Mouse (Mus musculus): ENCODE results near the gene Mettl17. TPM values are rescaled to one million over a fixed set of nuclear protein-coding genes. Genes with fewer than 3 reads are reported as not detected.

Mettl17 gene
- polyA plus RNA-seq, 1 experiment from 2014 or later = 58.9 TPM

DNA sequence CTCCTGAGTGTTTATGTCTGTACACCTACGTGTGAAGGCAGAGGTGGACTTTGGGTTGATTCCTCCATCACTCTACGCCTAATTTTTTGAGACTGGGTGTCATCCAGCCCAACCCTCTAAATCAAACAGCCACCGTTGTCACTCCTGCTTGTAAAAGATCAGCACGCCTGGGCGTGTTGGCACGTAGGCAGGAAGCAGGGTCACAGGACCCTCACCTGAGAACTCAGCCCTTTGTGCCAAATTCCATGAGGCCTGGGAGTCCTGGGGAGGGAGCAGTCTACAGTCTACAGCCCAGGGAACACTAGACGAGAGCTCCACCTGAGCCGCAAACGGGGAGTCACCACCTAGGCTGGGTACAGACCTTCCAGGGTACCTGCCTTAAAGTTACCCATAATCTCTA is 19.1 kb downstream of the Mettl17 start:
- WGBS = 93% methylated on average over 9 of the region's 9 CpGs
- H3K4me3 ChIP-seq (ENCODE audit: low read depth, low read length) = no peak overlapping the region
- H3K9me3 ChIP-seq (ENCODE audit: control insufficient read depth, low read length) = no peaks in the 10 kb centered on the region
- H3K36me3 ChIP-seq (ENCODE audit: control insufficient read depth, insufficient read depth, low read length) = no peaks in the 10 kb centered on the region
- H3K27ac ChIP-seq (ENCODE audit: low read depth, low read length) = no peak overlapping the region
- ATAC-seq (ENCODE audit: insufficient read depth, low FRiP score, low TSS enrichment) = no peak
- H3K4me1 ChIP-seq (ENCODE audit: control insufficient read depth, insufficient read depth, low read length) = no peaks in the 10 kb centered on the region
- H3K27me3 ChIP-seq (ENCODE audit: control insufficient read depth, insufficient read depth, low read length) = no peaks in the 10 kb centered on the region
- H3K9ac ChIP-seq (ENCODE audit: low read length) = no peak overlapping the region
- DNase-seq (ENCODE audit: low spot score) = no peak
- no peak overlapping the region for H3K4me2 ChIP-seq (ENCODE audit: low read depth)

GRCm38 (mm10) chr14:51904706-51905105 is 20.1 kb downstream of the Mettl17 start:
- ATAC-seq (ENCODE audit: insufficient read depth, low FRiP score, low TSS enrichment) (no peak), DNase-seq (ENCODE audit: low spot score) (no peak)
- WGBS = 74% methylated on average over 7 of the region's 7 CpGs
- Histone ChIP-seq H3K4me2 (ENCODE audit: low read depth) (no peak overlapping the region), H3K36me3 (ENCODE audit: control insufficient read depth, insufficient read depth, low read length) (no peaks in the 10 kb centered on the region), H3K4me3 (ENCODE audit: low read depth, low read length) (no peak overlapping the region), H3K27me3 (ENCODE audit: control insufficient read depth, insufficient read depth, low read length) (no peaks in the 10 kb centered on the region), H3K27ac (ENCODE audit: low read depth, low read length) (no peak overlapping the region), H3K9ac (ENCODE audit: low read length) (no peak overlapping the region), H3K9me3 (ENCODE audit: control insufficient read depth, low read length) (no peaks in the 10 kb centered on the region), H3K4me1 (ENCODE audit: control insufficient read depth, insufficient read depth, low read length) (no peaks in the 10 kb centered on the region)

DNA sequence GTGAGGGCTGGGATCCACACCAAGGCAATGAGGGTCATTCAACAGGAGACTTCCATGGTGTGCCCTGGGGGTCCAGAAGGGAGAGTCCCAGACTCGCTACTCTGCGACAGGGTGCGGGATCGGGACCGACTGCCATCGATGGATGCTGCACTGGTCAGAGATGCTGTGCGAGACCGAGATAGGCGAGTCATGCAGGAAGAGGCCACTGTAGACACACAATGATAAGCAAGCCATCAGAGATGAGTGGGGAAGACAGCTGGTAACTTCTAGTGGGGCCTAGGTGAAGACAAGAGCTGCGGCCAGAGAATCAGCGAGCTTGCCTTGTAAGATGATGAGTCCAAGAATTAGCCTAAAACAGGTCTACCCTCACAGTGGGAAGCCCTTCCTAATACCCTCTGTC is 21.5 kb downstream of the Mettl17 start:
- H3K9me3 ChIP-seq (ENCODE audit: control insufficient read depth, low read length) = no peaks in the 10 kb centered on the region
- WGBS = 95% methylated on average over 11 of the region's 11 CpGs
- no peak overlapping the region for H3K9ac ChIP-seq (ENCODE audit: low read length)
- DNase-seq (ENCODE audit: low spot score) (no peak), ATAC-seq (ENCODE audit: insufficient read depth, low FRiP score, low TSS enrichment) (no peak)
- no peaks in the 10 kb centered on the region for H3K27me3 ChIP-seq (ENCODE audit: control insufficient read depth, insufficient read depth, low read length)
- no peaks in the 10 kb centered on the region for H3K36me3 ChIP-seq (ENCODE audit: control insufficient read depth, insufficient read depth, low read length)
- no peak overlapping the region for H3K4me2 ChIP-seq (ENCODE audit: low read depth)
- no peak overlapping the region for H3K27ac ChIP-seq (ENCODE audit: low read depth, low read length)
- no peaks in the 10 kb centered on the region for H3K4me1 ChIP-seq (ENCODE audit: control insufficient read depth, insufficient read depth, low read length)
- no peak overlapping the region for H3K4me3 ChIP-seq (ENCODE audit: low read depth, low read length)

DNA sequence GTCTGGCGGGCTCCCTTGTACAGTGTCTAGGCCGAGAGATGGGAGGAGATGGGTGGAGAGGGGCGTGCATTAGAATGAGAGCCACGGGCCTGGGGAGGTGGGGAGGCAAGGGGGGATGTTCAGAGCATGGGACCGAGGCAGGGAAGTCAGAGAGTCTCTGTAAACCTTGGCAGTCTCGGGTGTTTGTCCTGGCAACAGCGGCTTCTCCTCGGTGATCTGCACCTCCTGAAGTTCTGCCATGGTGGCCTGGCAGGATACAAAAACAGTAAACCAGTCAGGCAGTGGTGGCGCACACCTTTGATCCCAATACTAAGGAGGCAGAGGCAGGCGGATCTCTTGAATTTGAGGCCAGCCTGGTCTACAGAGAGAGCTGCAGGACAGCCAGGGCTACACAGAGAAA is 26.7 kb downstream of the Mettl17 start:
- peaks cover 4% of the 10 kb centered on the region; the same call in 1 of the 2 replicates for H3K27me3 ChIP-seq (ENCODE audit: control insufficient read depth, insufficient read depth, low read length)
- DNase-seq (ENCODE audit: low spot score) (no peak), ATAC-seq (ENCODE audit: insufficient read depth, low FRiP score, low TSS enrichment) (no peak)
- H3K9ac ChIP-seq (ENCODE audit: low read length) = no peak overlapping the region
- no peak overlapping the region for H3K4me3 ChIP-seq (ENCODE audit: low read depth, low read length)
- 85% methylated on average over 10 of the region's 10 CpGs for WGBS
- no peak overlapping the region for H3K4me2 ChIP-seq (ENCODE audit: low read depth)
- H3K36me3 ChIP-seq (ENCODE audit: control insufficient read depth, insufficient read depth, low read length) = no peaks in the 10 kb centered on the region
- H3K9me3 ChIP-seq (ENCODE audit: control insufficient read depth, low read length) = no peaks in the 10 kb centered on the region
- no peak overlapping the region for H3K27ac ChIP-seq (ENCODE audit: low read depth, low read length)
- H3K4me1 ChIP-seq (ENCODE audit: control insufficient read depth, insufficient read depth, low read length) = peaks cover 5% of the 10 kb centered on the region

DNA sequence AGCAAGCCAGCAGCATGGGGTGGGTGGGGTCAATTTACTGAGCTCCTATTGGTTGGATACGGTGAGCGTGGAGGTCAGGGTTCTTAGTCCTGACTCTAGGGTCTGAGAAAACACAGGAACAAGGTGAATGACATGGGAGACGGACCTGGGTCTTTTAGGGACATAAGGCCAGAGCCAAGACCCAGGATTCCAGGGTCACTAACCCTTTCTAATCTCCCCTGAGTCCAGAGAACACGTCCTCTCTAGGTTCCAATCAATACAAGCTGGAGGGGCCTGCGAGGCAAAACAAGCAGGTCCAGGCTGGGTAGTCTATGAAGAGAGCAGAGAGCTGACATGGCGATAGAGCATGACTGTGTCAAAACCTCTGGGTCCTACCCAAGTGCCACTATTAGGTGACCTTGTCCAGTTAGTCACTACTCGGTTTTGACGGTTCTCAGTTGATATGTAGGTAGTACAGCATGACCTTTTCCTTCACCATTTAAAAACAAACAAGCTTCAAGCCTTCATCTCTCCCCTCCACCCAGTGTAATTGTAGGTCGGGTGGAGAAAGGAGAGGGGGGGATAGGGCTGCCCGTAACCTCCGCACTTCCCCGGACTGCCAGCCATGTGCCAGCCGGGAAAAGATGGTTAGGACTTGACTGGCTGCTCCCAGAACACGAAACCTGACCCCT is 27.9 kb downstream of the Mettl17 start:
- DNase-seq (ENCODE audit: low spot score) (no peak), ATAC-seq (ENCODE audit: insufficient read depth, low FRiP score, low TSS enrichment) (peak; percentile 50; the same call in 1 of the 2 replicates)
- H3K27me3 ChIP-seq (ENCODE audit: control insufficient read depth, insufficient read depth, low read length) = peaks cover 4% of the 10 kb centered on the region; the same call in 1 of the 2 replicates
- H3K36me3 ChIP-seq (ENCODE audit: control insufficient read depth, insufficient read depth, low read length) = no peaks in the 10 kb centered on the region
- H3K4me3 ChIP-seq (ENCODE audit: low read depth, low read length) = peak overlapping the region; percentile 58
- H3K9ac ChIP-seq (ENCODE audit: low read length) = peak overlapping the region; percentile 60
- H3K4me2 ChIP-seq (ENCODE audit: low read depth) = peak overlapping the region; percentile 100
- no peaks in the 10 kb centered on the region for H3K9me3 ChIP-seq (ENCODE audit: control insufficient read depth, low read length)
- WGBS = 7% methylated on average over 14 of the region's 14 CpGs
- H3K27ac ChIP-seq (ENCODE audit: low read depth, low read length) = no peak overlapping the region
- H3K4me1 ChIP-seq (ENCODE audit: control insufficient read depth, insufficient read depth, low read length) = peaks cover 5% of the 10 kb centered on the region

GRCm38 (mm10) chr14:51913062-51913959 is 28.7 kb downstream of the Mettl17 start:
- Histone ChIP-seq H3K4me2 (ENCODE audit: low read depth) (peak overlapping the region; percentile 100), H3K9me3 (ENCODE audit: control insufficient read depth, low read length) (no peaks in the 10 kb centered on the region), H3K27ac (ENCODE audit: low read depth, low read length) (no peak overlapping the region), H3K4me3 (ENCODE audit: low read depth, low read length) (peak overlapping the region; percentile 58), H3K9ac (ENCODE audit: low read length) (peak overlapping the region; percentile 60), H3K36me3 (ENCODE audit: control insufficient read depth, insufficient read depth, low read length) (no peaks in the 10 kb centered on the region), H3K27me3 (ENCODE audit: control insufficient read depth, insufficient read depth, low read length) (peaks cover 4% of the 10 kb centered on the region; the same call in 1 of the 2 replicates), H3K4me1 (ENCODE audit: control insufficient read depth, insufficient read depth, low read length) (peaks cover 5% of the 10 kb centered on the region)
- DNase-seq (ENCODE audit: low spot score) (peak; percentile 44), ATAC-seq (ENCODE audit: insufficient read depth, low FRiP score, low TSS enrichment) (peak; percentile 58)
- under 1% methylated on average over 56 of the region's 58 CpGs for WGBS

- 2% methylated on average over 20 of the region's 23 CpGs for WGBS
- H3K4me1 ChIP-seq (ENCODE audit: control insufficient read depth, insufficient read depth, low read length) = peaks cover 5% of the 10 kb centered on the region
- H3K27ac ChIP-seq (ENCODE audit: low read depth, low read length) = no peak within 1 kb of the TSS
- no peaks in the 10 kb centered on the region for H3K9me3 ChIP-seq (ENCODE audit: control insufficient read depth, low read length)
- ATAC-seq (ENCODE audit: insufficient read depth, low FRiP score, low TSS enrichment) = peak; percentile 55
- H3K4me2 ChIP-seq (ENCODE audit: low read depth) = peak within 1 kb of the TSS; percentile 100
- peaks cover 4% of the 10 kb centered on the region; the same call in 1 of the 2 replicates for H3K27me3 ChIP-seq (ENCODE audit: control insufficient read depth, insufficient read depth, low read length)
- H3K4me3 ChIP-seq (ENCODE audit: low read depth, low read length) = peak within 1 kb of the TSS; percentile 58
- peak; percentile 23 for DNase-seq (ENCODE audit: low spot score)
- H3K36me3 ChIP-seq (ENCODE audit: control insufficient read depth, insufficient read depth, low read length) = no peaks in the 10 kb centered on the region
- H3K9ac ChIP-seq (ENCODE audit: low read length) = peak within 1 kb of the TSS; percentile 60
Observed at GRCm38 (mm10) chr14:51913960-51914762, 29.5 kb downstream of the Mettl17 start, which contains the start of gene Ndrg2. Gene Ndrg2 (minus strand): TSS chr14:51914158.

- H3K36me3 ChIP-seq (ENCODE audit: control insufficient read depth, insufficient read depth, low read length) = no peaks in the 10 kb centered on the region
- peaks cover 5% of the 10 kb centered on the region for H3K4me1 ChIP-seq (ENCODE audit: control insufficient read depth, insufficient read depth, low read length)
- peaks cover 4% of the 10 kb centered on the region; the same call in 1 of the 2 replicates for H3K27me3 ChIP-seq (ENCODE audit: control insufficient read depth, insufficient read depth, low read length)
- no peak overlapping the region for H3K4me3 ChIP-seq (ENCODE audit: low read depth, low read length)
- ATAC-seq (ENCODE audit: insufficient read depth, low FRiP score, low TSS enrichment) = no peak
- no peak for DNase-seq (ENCODE audit: low spot score)
- H3K9me3 ChIP-seq (ENCODE audit: control insufficient read depth, low read length) = no peaks in the 10 kb centered on the region
- no peak overlapping the region for H3K27ac ChIP-seq (ENCODE audit: low read depth, low read length)
- no peak overlapping the region for H3K9ac ChIP-seq (ENCODE audit: low read length)
- WGBS = 46% methylated on average over 3 of the region's 3 CpGs
- H3K4me2 ChIP-seq (ENCODE audit: low read depth) = no peak overlapping the region
Observed at GRCm38 (mm10) chr14:51915030-51915429, 30.4 kb downstream of the Mettl17 start.

Data from neural tube, embryonic 11.5 days (tissue).